Mouse (Mus musculus) small intestine, adult 2 months (tissue): ENCODE measurements around the gene Gm7792. TPM values are rescaled to one million over a fixed set of nuclear protein-coding genes. Genes with fewer than 3 reads are reported as not detected.
"Not testable (repeated sequence)": the region's sequence is repeated elsewhere in the genome, so short reads cannot be mapped to it uniquely, and the experiment has no call there.

ENCODE experiments used
- H3K27ac ChIP-seq: fragments of 200-500 bp; 2 replicates; pipeline ENCODE4 v1.5.1; 2012; ENCODE audit warnings: low read depth, low read length, control low read depth, inconsistent platforms; ENCODE audit not compliant: insufficient read depth
- H3K27me3 ChIP-seq: fragments of 200-500 bp; 2 replicates; pipeline ENCODE4 v1.6.1; 2012; ENCODE audit warnings: mild to moderate bottlenecking, moderate library complexity, low read length, inconsistent platforms; ENCODE audit not compliant: control insufficient read depth, insufficient read depth
- H3K36me3 ChIP-seq: fragments of 200-500 bp; 2 replicates; pipeline ENCODE4 v1.6.1; 2012; ENCODE audit warnings: mild to moderate bottlenecking, low read length, control low read depth, inconsistent platforms; ENCODE audit not compliant: control insufficient read depth, insufficient read depth
- H3K4me1 ChIP-seq: fragments of 200-500 bp; 2 replicates; pipeline ENCODE4 v1.6.1; 2012; ENCODE audit warnings: low read length, inconsistent platforms, mixed read lengths; ENCODE audit not compliant: control insufficient read depth, insufficient read depth, insufficient read length
- H3K4me3 ChIP-seq: fragments of 200-500 bp; 2 replicates; pipeline ENCODE4 v1.5.1; 2012; ENCODE audit warnings: low read depth, mild to moderate bottlenecking, control low read depth, inconsistent platforms, low read length, moderate library complexity
- WGBS: fragments of 180-500 bp; shearing (Covaris S2); methylation state at CpG from one replicate; pipeline ENCODE4 v1.1.7; 2018; 5-methylcytosine and 5-hydroxymethylcytosine counted together
- polyA plus RNA-seq: library from polyadenylated mRNA; depleted of rRNA; stranded (reverse); fragments of >200 nt; gene quantifications from 2 replicates; pipeline ENCODE4 v1.2.3, GENCODE M21; 2012; rRNA removed

The Gm7792 gene
- polyA plus RNA-seq: not detected in 2 replicates

DNA sequence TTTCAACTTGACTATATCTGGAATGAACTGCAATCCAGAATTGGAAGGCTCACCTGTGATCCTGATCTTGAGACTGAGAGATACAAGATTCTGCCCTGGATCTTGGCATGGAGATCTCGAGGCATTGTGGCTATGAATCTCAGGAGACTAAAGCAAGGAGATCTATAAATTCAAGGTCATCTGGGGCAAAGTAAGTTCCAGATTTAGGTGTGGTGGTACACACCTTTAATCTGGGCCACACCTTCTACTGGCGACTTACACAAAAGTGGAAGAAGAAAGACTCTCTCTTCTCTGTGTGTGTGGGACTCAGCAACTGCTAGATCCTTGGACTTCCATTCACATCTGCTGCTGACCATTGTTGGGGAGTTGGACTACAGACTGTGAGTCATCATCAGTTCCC, at the start of gene Gm7792:
Gene Gm7792 (plus strand): TSS at position 301 of the 400 bp plus-strand sequence.
- not testable (repeated sequence) for H3K4me3 ChIP-seq, H3K27me3 ChIP-seq, H3K27ac ChIP-seq, H3K36me3 ChIP-seq, H3K4me1 ChIP-seq
- 71% methylated on average over 1 of the region's 2 CpGs for WGBS

Other genes with a start within 250 kb of the Gm7792 start
- gene C87414, start 172.2 kb upstream of the Gm7792 start, polyA plus RNA-seq: not detected in 2 replicates
- not detected in 2 replicates for gene Gm16429, start 85.3 kb downstream of the Gm7792 start, polyA plus RNA-seq
- gene BC061212, start 226.8 kb downstream of the Gm7792 start, polyA plus RNA-seq: not detected in 2 replicates
- gene Gm6351, start 232.6 kb downstream of the Gm7792 start, polyA plus RNA-seq: not detected in 2 replicates